Mouse (Mus musculus): ENCODE data around the gene Shroom3. TPM values are rescaled to one million over a fixed set of nuclear protein-coding genes. Genes with fewer than 3 reads are reported as not detected.

Shroom3 gene
- polyA plus RNA-seq, 1 experiment from 2014 or later = 15.2 TPM

DNA sequence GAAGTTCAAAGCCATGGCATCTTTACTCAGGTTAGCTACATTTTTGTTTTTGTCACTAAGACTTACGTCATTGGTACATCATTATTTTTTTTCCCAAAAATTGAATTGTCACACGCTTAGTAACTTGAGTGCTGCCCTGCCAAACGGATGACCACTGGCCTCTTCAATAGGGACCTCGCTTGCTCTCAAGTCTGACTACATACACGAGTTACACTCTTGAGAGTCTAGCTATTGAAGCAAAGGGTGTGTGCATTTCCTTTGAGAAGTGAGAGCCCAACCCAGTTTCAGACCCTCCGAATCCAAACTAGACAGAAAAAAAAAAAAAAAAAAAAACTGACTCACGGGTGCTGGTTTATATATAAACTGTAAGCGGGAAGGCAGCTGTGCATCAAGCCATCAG, 286.2 kb downstream of the Shroom3 start:
- 86% methylated on average over 8 of the region's 8 CpGs for WGBS
- DNase-seq (ENCODE audit: low spot score) = no peak
- H3K27me3 ChIP-seq (ENCODE audit: control insufficient read depth, insufficient read depth, low read length) = no peaks in the 10 kb centered on the region
- H3K4me3 ChIP-seq (ENCODE audit: low read depth, low read length) = no peak overlapping the region
- no peak overlapping the region for H3K27ac ChIP-seq (ENCODE audit: low read depth, low read length)
- no peak overlapping the region for H3K4me2 ChIP-seq (ENCODE audit: low read depth, low read length, severe bottlenecking)
- no peak overlapping the region for H3K9ac ChIP-seq (ENCODE audit: low read length)
- no peaks in the 10 kb centered on the region for H3K4me1 ChIP-seq (replicated peaks; ENCODE audit: control insufficient read depth, insufficient read depth, low read length)
- peaks cover 2% of the 10 kb centered on the region; the same call in 1 of the 2 replicates for H3K36me3 ChIP-seq (ENCODE audit: control insufficient read depth, insufficient read depth, low read length)
- no peaks in the 10 kb centered on the region for H3K9me3 ChIP-seq (ENCODE audit: control insufficient read depth, low read length)
- no peak for ATAC-seq (replicated peaks; ENCODE audit: low FRiP score)

DNA sequence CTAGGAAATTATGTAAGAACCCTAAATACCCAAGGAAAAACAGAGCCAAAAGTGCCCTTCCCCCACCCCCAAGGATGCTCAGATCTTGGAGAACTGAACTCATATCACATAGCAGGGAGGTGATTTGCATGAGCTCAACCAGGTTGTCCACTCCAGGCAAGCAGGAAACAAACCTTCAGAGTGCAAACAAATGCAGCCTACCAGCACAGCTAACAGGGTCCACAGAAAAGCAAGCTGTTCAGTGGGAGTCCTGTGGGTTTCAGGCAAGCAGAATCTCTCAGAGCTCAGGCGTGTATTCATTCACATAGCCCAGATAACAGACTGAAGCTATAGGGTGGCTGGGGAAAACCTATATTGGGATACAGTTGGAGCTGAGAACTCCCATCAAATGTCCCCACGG, 286.7 kb downstream of the Shroom3 start:
- DNase-seq (ENCODE audit: low spot score) (no peak), ATAC-seq (replicated peaks; ENCODE audit: low FRiP score) (no peak)
- H3K27ac ChIP-seq (ENCODE audit: low read depth, low read length) = no peak overlapping the region
- no peak overlapping the region for H3K4me3 ChIP-seq (ENCODE audit: low read depth, low read length)
- no peak overlapping the region for H3K4me2 ChIP-seq (ENCODE audit: low read depth, low read length, severe bottlenecking)
- no peak overlapping the region for H3K9ac ChIP-seq (ENCODE audit: low read length)
- H3K27me3 ChIP-seq (ENCODE audit: control insufficient read depth, insufficient read depth, low read length) = no peaks in the 10 kb centered on the region
- no peaks in the 10 kb centered on the region for H3K4me1 ChIP-seq (replicated peaks; ENCODE audit: control insufficient read depth, insufficient read depth, low read length)
- no peaks in the 10 kb centered on the region for H3K9me3 ChIP-seq (ENCODE audit: control insufficient read depth, low read length)
- 81% methylated on average over 2 of the region's 2 CpGs for WGBS
- no peaks in the 10 kb centered on the region; the same call in 1 of the 2 replicates for H3K36me3 ChIP-seq (ENCODE audit: control insufficient read depth, insufficient read depth, low read length)

DNA sequence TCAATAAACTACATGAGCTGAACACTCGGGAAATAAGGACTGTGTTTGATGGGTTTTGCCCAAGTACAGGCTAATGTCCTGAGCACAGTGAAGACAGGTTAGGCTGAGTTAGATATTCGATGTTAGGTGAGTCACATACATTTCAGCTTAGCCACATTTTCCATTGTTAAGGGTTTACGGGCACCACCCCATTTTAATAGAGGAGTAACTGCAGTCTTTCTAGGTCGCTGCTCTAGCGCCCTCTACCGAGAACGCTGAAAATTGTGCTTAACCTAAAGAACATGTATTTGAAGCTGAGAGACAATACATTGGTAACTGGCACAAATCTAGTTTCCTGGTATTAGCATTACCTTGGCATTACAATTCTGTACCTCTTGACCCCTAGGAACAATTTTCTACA, 287.2 kb downstream of the Shroom3 start:
- no peak overlapping the region for H3K9ac ChIP-seq (ENCODE audit: low read length)
- H3K4me3 ChIP-seq (ENCODE audit: low read depth, low read length) = no peak overlapping the region
- no peaks in the 10 kb centered on the region for H3K4me1 ChIP-seq (replicated peaks; ENCODE audit: control insufficient read depth, insufficient read depth, low read length)
- H3K36me3 ChIP-seq (ENCODE audit: control insufficient read depth, insufficient read depth, low read length) = no peaks in the 10 kb centered on the region; the same call in 1 of the 2 replicates
- peak; percentile 67 for DNase-seq (ENCODE audit: low spot score)
- 31% methylated on average over 7 of the region's 7 CpGs for WGBS
- no peak overlapping the region for H3K27ac ChIP-seq (ENCODE audit: low read depth, low read length)
- no peak overlapping the region for H3K4me2 ChIP-seq (ENCODE audit: low read depth, low read length, severe bottlenecking)
- H3K9me3 ChIP-seq (ENCODE audit: control insufficient read depth, low read length) = no peaks in the 10 kb centered on the region
- ATAC-seq (replicated peaks; ENCODE audit: low FRiP score) = no peak
- H3K27me3 ChIP-seq (ENCODE audit: control insufficient read depth, insufficient read depth, low read length) = no peaks in the 10 kb centered on the region

DNA sequence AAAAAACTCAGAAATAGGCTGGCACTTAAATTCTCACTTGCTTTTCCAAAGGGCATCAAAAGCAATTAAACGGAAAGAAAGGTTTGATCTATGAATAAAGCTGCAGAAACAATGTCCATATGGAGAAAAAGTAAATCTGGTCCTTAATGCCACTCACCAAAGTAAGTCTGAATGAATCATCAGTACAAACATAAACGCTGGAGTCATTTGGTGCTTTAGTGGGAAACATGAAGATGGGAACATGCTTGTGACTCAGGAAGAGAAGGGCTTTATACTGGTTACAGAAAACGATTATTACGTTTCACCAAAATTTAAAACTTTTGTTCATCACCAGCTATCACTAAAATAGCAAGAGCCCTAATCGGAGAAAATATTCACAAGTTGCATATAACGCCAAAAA, 297.2 kb downstream of the Shroom3 start:
- Histone ChIP-seq H3K4me3 (ENCODE audit: low read depth, low read length) (no peak overlapping the region), H3K4me2 (ENCODE audit: low read depth, low read length, severe bottlenecking) (no peak overlapping the region), H3K27ac (ENCODE audit: low read depth, low read length) (no peak overlapping the region), H3K4me1 (replicated peaks; ENCODE audit: control insufficient read depth, insufficient read depth, low read length) (no peaks in the 10 kb centered on the region), H3K27me3 (ENCODE audit: control insufficient read depth, insufficient read depth, low read length) (no peaks in the 10 kb centered on the region), H3K9ac (ENCODE audit: low read length) (no peak overlapping the region), H3K36me3 (ENCODE audit: control insufficient read depth, insufficient read depth, low read length) (no peaks in the 10 kb centered on the region), H3K9me3 (ENCODE audit: control insufficient read depth, low read length) (no peaks in the 10 kb centered on the region)
- WGBS = 91% methylated on average over 6 of the region's 6 CpGs
- no peak for DNase-seq (ENCODE audit: low spot score)
- no peak for ATAC-seq (replicated peaks; ENCODE audit: low FRiP score)

DNA sequence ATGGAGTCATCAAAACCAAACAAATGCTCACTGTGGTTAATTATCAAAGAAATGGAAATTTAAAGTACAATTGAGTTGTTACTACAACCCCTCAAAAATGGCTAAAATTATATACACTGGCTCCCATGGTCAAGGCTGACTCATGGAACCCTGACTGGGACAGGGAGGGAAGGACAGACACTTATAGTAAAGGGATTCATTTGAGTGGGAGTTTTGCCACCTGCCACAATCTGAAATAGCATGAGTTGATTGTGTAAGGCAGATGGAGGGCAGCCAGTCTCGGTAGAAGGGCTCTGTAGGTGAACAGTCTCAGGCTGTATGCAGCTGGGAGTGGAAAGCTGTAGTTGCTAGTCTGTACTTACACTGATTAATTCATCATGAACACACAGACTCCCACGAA, 297.6 kb downstream of the Shroom3 start:
- Histone ChIP-seq H3K4me2 (ENCODE audit: low read depth, low read length, severe bottlenecking) (no peak overlapping the region), H3K27me3 (ENCODE audit: control insufficient read depth, insufficient read depth, low read length) (no peaks in the 10 kb centered on the region), H3K9ac (ENCODE audit: low read length) (no peak overlapping the region), H3K4me1 (replicated peaks; ENCODE audit: control insufficient read depth, insufficient read depth, low read length) (no peaks in the 10 kb centered on the region), H3K9me3 (ENCODE audit: control insufficient read depth, low read length) (no peaks in the 10 kb centered on the region), H3K36me3 (ENCODE audit: control insufficient read depth, insufficient read depth, low read length) (no peaks in the 10 kb centered on the region), H3K4me3 (ENCODE audit: low read depth, low read length) (no peak overlapping the region), H3K27ac (ENCODE audit: low read depth, low read length) (no peak overlapping the region)
- ATAC-seq (replicated peaks; ENCODE audit: low FRiP score) = no peak
- WGBS = 86% methylated on average over 2 of the region's 2 CpGs
- DNase-seq (ENCODE audit: low spot score) = no peak

DNA sequence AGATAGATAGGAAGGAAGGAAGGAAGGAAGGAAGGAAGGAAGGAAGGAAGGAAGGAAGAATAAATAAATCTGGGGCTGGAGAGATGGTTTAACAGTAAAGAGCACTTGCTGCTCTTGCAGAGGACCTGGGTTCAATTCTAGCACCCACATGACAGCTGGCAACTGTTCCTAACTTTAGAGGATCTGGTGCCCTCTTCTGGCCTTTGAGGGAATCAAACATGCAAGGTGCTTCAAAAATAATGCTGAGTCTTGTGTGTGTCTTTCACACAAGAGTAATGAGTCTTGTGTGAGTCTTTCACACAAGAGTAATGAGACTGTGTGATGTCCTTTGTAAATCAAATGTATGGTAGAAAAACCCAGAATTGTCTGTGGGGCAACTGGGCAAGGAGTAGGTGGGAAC, 299.4 kb downstream of the Shroom3 start:
- no peak for DNase-seq (ENCODE audit: low spot score)
- Histone ChIP-seq H3K4me2 (ENCODE audit: low read depth, low read length, severe bottlenecking) (no peak overlapping the region), H3K9ac (ENCODE audit: low read length) (no peak overlapping the region), H3K4me3 (ENCODE audit: low read depth, low read length) (no peak overlapping the region), H3K9me3 (ENCODE audit: control insufficient read depth, low read length) (no peaks in the 10 kb centered on the region), H3K27me3 (ENCODE audit: control insufficient read depth, insufficient read depth, low read length) (no peaks in the 10 kb centered on the region), H3K36me3 (ENCODE audit: control insufficient read depth, insufficient read depth, low read length) (no peaks in the 10 kb centered on the region), H3K27ac (ENCODE audit: low read depth, low read length) (no peak overlapping the region), H3K4me1 (replicated peaks; ENCODE audit: control insufficient read depth, insufficient read depth, low read length) (no peaks in the 10 kb centered on the region)
- ATAC-seq (replicated peaks; ENCODE audit: low FRiP score) = no peak

DNA sequence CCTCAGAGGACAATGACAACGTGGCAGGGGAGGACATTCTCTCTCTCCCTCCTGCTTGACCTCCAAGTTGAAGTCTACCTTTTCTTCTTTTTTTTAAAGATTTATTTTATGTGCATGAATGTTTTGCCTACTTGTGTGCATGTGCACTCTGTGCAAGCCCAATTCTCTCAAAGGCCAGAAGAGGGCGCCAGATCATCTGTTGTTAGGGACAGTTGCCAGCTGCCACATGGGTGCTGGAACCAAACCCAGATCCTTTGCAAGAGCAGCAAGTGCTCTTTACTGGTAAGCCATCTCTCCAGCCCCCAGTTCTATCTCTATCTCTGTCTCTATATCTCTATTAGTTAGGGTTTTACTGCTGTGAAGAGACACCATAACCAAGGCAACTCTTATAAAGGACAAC, 300.7 kb downstream of the Shroom3 start:
- H3K27ac ChIP-seq (ENCODE audit: low read depth, low read length) = no peak overlapping the region
- WGBS = 29% methylated on average over 2 of the region's 2 CpGs

DNA sequence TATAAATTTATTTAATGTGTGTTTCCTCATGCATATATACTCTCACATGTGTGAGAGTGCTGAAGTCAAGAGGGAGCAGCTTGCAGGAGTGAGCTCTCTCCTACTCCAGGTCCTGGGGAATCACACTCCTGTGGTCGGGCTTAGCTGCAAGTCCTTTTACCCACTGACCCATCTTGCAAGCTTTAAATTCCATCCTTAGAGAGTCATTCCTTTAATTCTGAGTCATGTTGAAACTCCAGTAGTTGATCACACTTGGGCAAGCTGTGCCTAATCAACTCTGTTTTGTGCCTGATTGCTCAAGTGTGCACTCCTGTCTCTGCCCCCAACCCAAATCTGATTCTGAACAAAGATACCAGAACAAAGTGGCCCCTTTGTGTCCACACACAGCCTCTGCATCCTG, 301.5 kb downstream of the Shroom3 start:
- WGBS = 28% methylated on average over 1 of the region's 1 CpGs

More for the DNA sequence above, 300.7 kb downstream of the Shroom3 start:
- ATAC-seq (replicated peaks; ENCODE audit: low FRiP score) = no peak
- Histone ChIP-seq H3K4me2 (ENCODE audit: low read depth, low read length, severe bottlenecking) (no peak overlapping the region), H3K4me3 (ENCODE audit: low read depth, low read length) (no peak overlapping the region), H3K9ac (ENCODE audit: low read length) (no peak overlapping the region), H3K36me3 (ENCODE audit: control insufficient read depth, insufficient read depth, low read length) (no peaks in the 10 kb centered on the region), H3K4me1 (replicated peaks; ENCODE audit: control insufficient read depth, insufficient read depth, low read length) (no peaks in the 10 kb centered on the region; the same call in 1 of the 2 replicates), H3K27me3 (ENCODE audit: control insufficient read depth, insufficient read depth, low read length) (no peaks in the 10 kb centered on the region), H3K9me3 (ENCODE audit: control insufficient read depth, low read length) (no peaks in the 10 kb centered on the region)
- no peak for DNase-seq (ENCODE audit: low spot score)

DNA sequence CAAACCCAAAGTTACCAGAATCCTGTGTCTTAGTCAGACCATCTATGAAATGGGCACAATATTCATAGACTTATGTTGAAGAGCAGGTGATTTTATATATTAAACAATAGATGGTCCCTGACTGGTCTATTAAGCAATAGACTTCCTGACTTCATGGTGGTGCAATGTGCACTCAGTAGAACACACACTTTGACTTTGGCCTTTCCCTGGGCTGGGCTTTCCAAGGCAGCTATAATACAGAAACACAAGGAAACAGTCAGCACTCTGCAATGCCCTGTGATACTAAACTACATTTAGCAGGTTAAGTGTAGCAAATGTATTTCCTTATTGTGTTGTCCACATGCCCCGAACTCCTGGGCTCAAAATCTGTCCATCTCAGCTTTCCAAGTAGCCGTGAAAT, 302.2 kb downstream of the Shroom3 start:
- Histone ChIP-seq H3K9ac (ENCODE audit: low read length) (no peak overlapping the region), H3K27me3 (ENCODE audit: control insufficient read depth, insufficient read depth, low read length) (no peaks in the 10 kb centered on the region), H3K9me3 (ENCODE audit: control insufficient read depth, low read length) (no peaks in the 10 kb centered on the region), H3K27ac (ENCODE audit: low read depth, low read length) (no peak overlapping the region), H3K4me2 (ENCODE audit: low read depth, low read length, severe bottlenecking) (no peak overlapping the region), H3K4me3 (ENCODE audit: low read depth, low read length) (no peak overlapping the region), H3K36me3 (ENCODE audit: control insufficient read depth, insufficient read depth, low read length) (no peaks in the 10 kb centered on the region), H3K4me1 (replicated peaks; ENCODE audit: control insufficient read depth, insufficient read depth, low read length) (no peaks in the 10 kb centered on the region; the same call in 1 of the 2 replicates)
- 85% methylated on average over 2 of the region's 2 CpGs for WGBS
- ATAC-seq (replicated peaks; ENCODE audit: low FRiP score) (no peak), DNase-seq (ENCODE audit: low spot score) (no peak)

More for the DNA sequence above, 301.5 kb downstream of the Shroom3 start:
- Histone ChIP-seq H3K4me2 (ENCODE audit: low read depth, low read length, severe bottlenecking) (no peak overlapping the region), H3K4me3 (ENCODE audit: low read depth, low read length) (no peak overlapping the region), H3K36me3 (ENCODE audit: control insufficient read depth, insufficient read depth, low read length) (no peaks in the 10 kb centered on the region), H3K27ac (ENCODE audit: low read depth, low read length) (no peak overlapping the region), H3K9ac (ENCODE audit: low read length) (no peak overlapping the region), H3K9me3 (ENCODE audit: control insufficient read depth, low read length) (no peaks in the 10 kb centered on the region), H3K4me1 (replicated peaks; ENCODE audit: control insufficient read depth, insufficient read depth, low read length) (no peaks in the 10 kb centered on the region; the same call in 1 of the 2 replicates), H3K27me3 (ENCODE audit: control insufficient read depth, insufficient read depth, low read length) (no peaks in the 10 kb centered on the region)
- DNase-seq (ENCODE audit: low spot score) = no peak
- no peak for ATAC-seq (replicated peaks; ENCODE audit: low FRiP score)
